Mouse (Mus musculus): Measurements from ENCODE around the gene Cdc20. TPM values are rescaled to one million over a fixed set of nuclear protein-coding genes. Genes with fewer than 3 reads are reported as not detected.

The Cdc20 gene
- total RNA-seq (2021): 10.8 and 14.9 TPM in 2 replicates
- long read RNA-seq, transcript Cdc20-201 (10 exons, 1,793 nt): major isoform, 29 of 33 reads
- long read RNA-seq, partial matches to known transcripts: 1 of 33 reads
- long read RNA-seq, other reads (novel, unspliced or antisense): 3 of 33 reads

GRCm38 (mm10) chr4:118436820-118437603, at the start of gene Cdc20:
Gene Cdc20, minus strand, starts transcription at chr4:118437352.
- DNase-seq: peak; percentile 85

GRCm38 (mm10) chr4:118476773-118477530, 39.8 kb upstream of the Cdc20 start:
- DNase-seq: no peak

GRCm38 (mm10) chr4:118472687-118473086, 35.5 kb upstream of the Cdc20 start:
- no peak for DNase-seq

GRCm38 (mm10) chr4:118471281-118471680, 34.1 kb upstream of the Cdc20 start:
- no peak for DNase-seq

- no peak for DNase-seq
These were observed 28.6 kb upstream of the Cdc20 start for GRCm38 (mm10) chr4:118465697-118466163.

- no peak for DNase-seq
These were observed 27.8 kb upstream of the Cdc20 start for GRCm38 (mm10) chr4:118464956-118465355.

GRCm38 (mm10) chr4:118457345-118457975, 20.3 kb upstream of the Cdc20 start, which contains the start of gene Mpl:
Gene Mpl, minus strand, starts transcription at chr4:118457513.
- DNase-seq: no peak

GRCm38 (mm10) chr4:118446415-118447153, 9.4 kb upstream of the Cdc20 start:
- DNase-seq: no peak

- DNase-seq: peak; percentile 39
These were observed 8.7 kb upstream of the Cdc20 start for GRCm38 (mm10) chr4:118445781-118446414.

- DNase-seq: no peak
These were observed 7.9 kb upstream of the Cdc20 start for GRCm38 (mm10) chr4:118445088-118445487.

- no peak for DNase-seq
These were observed 689 bp upstream of the Cdc20 start for GRCm38 (mm10) chr4:118437829-118438253.

GRCm38 (mm10) chr4:118432332-118432731, 4.8 kb downstream of the Cdc20 start:
- DNase-seq: no peak

GRCm38 (mm10) chr4:118429215-118429895, 7.8 kb downstream of the Cdc20 start:
- no peak for DNase-seq

GRCm38 (mm10) chr4:118428531-118429214, 8.5 kb downstream of the Cdc20 start:
- no peak for DNase-seq

- peak; percentile 93 for DNase-seq
These were observed 9.2 kb downstream of the Cdc20 start, which contains the start of gene Elovl1 for GRCm38 (mm10) chr4:118427768-118428451. Gene Elovl1, plus strand, starts transcription at chr4:118428093.

- DNase-seq: no peak
These were observed 9.8 kb downstream of the Cdc20 start for GRCm38 (mm10) chr4:118427415-118427767.

GRCm38 (mm10) chr4:118425374-118425773, 11.8 kb downstream of the Cdc20 start:
- no peak for DNase-seq

- no peak for DNase-seq
These were observed 12.5 kb downstream of the Cdc20 start for GRCm38 (mm10) chr4:118424541-118425160.

GRCm38 (mm10) chr4:118421384-118421783, 15.8 kb downstream of the Cdc20 start:
- no peak for DNase-seq
